Mouse (Mus musculus): Measurements from ENCODE around the gene Rnps1. TPM values are rescaled to one million over a fixed set of nuclear protein-coding genes. Genes with fewer than 3 reads are reported as not detected.

The Rnps1 gene
- polyA plus RNA-seq (2014; fragmentation: Nextera tagmentation; extraction: Ambion mirVana), result 282 and 292 TPM in 2 replicates

GRCm38 (mm10) chr17:24414230-24414976 is at the start of gene Rnps1:
TSS of gene Rnps1 (plus strand) at chr17:24414565.
- Histone ChIP-seq H3K9ac (peak within 1 kb of the TSS; percentile 84), H3K27me3 (ENCODE audit: insufficient read depth, low read length) (no peaks in the 10 kb centered on the region), H3K27ac (ENCODE audit: low read depth) (peak within 1 kb of the TSS; percentile 96), H3K4me3 (ENCODE audit: low read depth, low read length) (peak within 1 kb of the TSS; percentile 73), H3K4me1 (ENCODE audit: insufficient read depth) (0 out of 2 replicates have a peak, but pooled peaks cover 3% of the 10 kb centered on the region), H3K9me3 (ENCODE audit: low read depth, low read length) (no peaks in the 10 kb centered on the region), H3K36me3 (ENCODE audit: insufficient read depth) (peaks cover 50% of the 10 kb centered on the region), H3K4me2 (peak within 1 kb of the TSS; percentile 87)
- under 1% methylated on average over 64 of the region's 64 CpGs for WGBS
- DNase-seq, result peak; percentile 100
- peak; percentile 92 for ATAC-seq (ENCODE audit: insufficient read depth)
- TF ChIP-seq CTCF (IDR thresholded peaks at IDR 0.05; ENCODE audit: low read depth), result peak; percentile 5; the same call in 1 of the 2 replicates

- Histone ChIP-seq H3K9ac (no peak overlapping the region), H3K9me3 (ENCODE audit: low read depth, low read length) (no peaks in the 10 kb centered on the region), H3K4me3 (ENCODE audit: low read depth, low read length) (no peak overlapping the region), H3K27me3 (ENCODE audit: insufficient read depth, low read length) (no peaks in the 10 kb centered on the region), H3K27ac (ENCODE audit: low read depth) (no peak overlapping the region), H3K4me2 (no peak overlapping the region), H3K4me1 (ENCODE audit: insufficient read depth) (no peaks in the 10 kb centered on the region), H3K36me3 (ENCODE audit: insufficient read depth) (peaks cover 5% of the 10 kb centered on the region; the same call in 1 of the 2 replicates)
- 41% methylated on average over 13 of the region's 13 CpGs for WGBS
- ATAC-seq (ENCODE audit: insufficient read depth) (peak; percentile 31; the same call in 1 of the 2 replicates), DNase-seq (peak; percentile 27)
- no peak for TF ChIP-seq CTCF (IDR thresholded peaks at IDR 0.05; ENCODE audit: low read depth)
Measured at GRCm38 (mm10) chr17:24365863-24366262, 48.5 kb upstream of the Rnps1 start.

- ATAC-seq (ENCODE audit: insufficient read depth) (peak; percentile 56; the same call in 1 of the 2 replicates), DNase-seq (peak; percentile 35)
- Histone ChIP-seq H3K27ac (ENCODE audit: low read depth) (no peak overlapping the region), H3K4me3 (ENCODE audit: low read depth, low read length) (no peak overlapping the region), H3K36me3 (ENCODE audit: insufficient read depth) (peaks cover 26% of the 10 kb centered on the region; the same call in 1 of the 2 replicates), H3K27me3 (ENCODE audit: insufficient read depth, low read length) (no peaks in the 10 kb centered on the region), H3K9me3 (ENCODE audit: low read depth, low read length) (no peaks in the 10 kb centered on the region), H3K4me2 (no peak overlapping the region), H3K9ac (no peak overlapping the region), H3K4me1 (ENCODE audit: insufficient read depth) (no peaks in the 10 kb centered on the region)
- 61% methylated on average over 4 of the region's 5 CpGs for WGBS
- no peak for TF ChIP-seq CTCF (IDR thresholded peaks at IDR 0.05; ENCODE audit: low read depth)
Measured at GRCm38 (mm10) chr17:24375094-24375712, 39.2 kb upstream of the Rnps1 start.

GRCm38 (mm10) chr17:24375886-24376285 is 38.5 kb upstream of the Rnps1 start:
- Histone ChIP-seq H3K4me3 (ENCODE audit: low read depth, low read length) (no peak overlapping the region), H3K4me2 (no peak overlapping the region), H3K27me3 (ENCODE audit: insufficient read depth, low read length) (no peaks in the 10 kb centered on the region), H3K36me3 (ENCODE audit: insufficient read depth) (peaks cover 26% of the 10 kb centered on the region; the same call in 1 of the 2 replicates), H3K9me3 (ENCODE audit: low read depth, low read length) (no peaks in the 10 kb centered on the region), H3K9ac (no peak overlapping the region), H3K27ac (ENCODE audit: low read depth) (no peak overlapping the region), H3K4me1 (ENCODE audit: insufficient read depth) (no peaks in the 10 kb centered on the region)
- DNase-seq, result no peak
- WGBS, result 92% methylated on average over 6 of the region's 6 CpGs
- ATAC-seq (ENCODE audit: insufficient read depth), result no peak
- TF ChIP-seq CTCF (IDR thresholded peaks at IDR 0.05; ENCODE audit: low read depth), result no peak

- 67% methylated on average over 2 of the region's 2 CpGs for WGBS
- H3K4me1 ChIP-seq (ENCODE audit: insufficient read depth), result no peaks in the 10 kb centered on the region
- no peak for TF ChIP-seq CTCF (IDR thresholded peaks at IDR 0.05; ENCODE audit: low read depth)
- no peak overlapping the region for H3K27ac ChIP-seq (ENCODE audit: low read depth)
- ATAC-seq (ENCODE audit: insufficient read depth), result no peak
- no peak overlapping the region for H3K4me3 ChIP-seq (ENCODE audit: low read depth, low read length)
- no peak for DNase-seq
- no peak overlapping the region for H3K4me2 ChIP-seq
- H3K9me3 ChIP-seq (ENCODE audit: low read depth, low read length), result no peaks in the 10 kb centered on the region
- H3K27me3 ChIP-seq (ENCODE audit: insufficient read depth, low read length), result no peaks in the 10 kb centered on the region
- no peak overlapping the region for H3K9ac ChIP-seq
- H3K36me3 ChIP-seq (ENCODE audit: insufficient read depth), result peaks cover 26% of the 10 kb centered on the region; the same call in 1 of the 2 replicates
Measured at GRCm38 (mm10) chr17:24378496-24378895, 35.9 kb upstream of the Rnps1 start.

- Histone ChIP-seq H3K27ac (ENCODE audit: low read depth) (no peak overlapping the region), H3K27me3 (ENCODE audit: insufficient read depth, low read length) (no peaks in the 10 kb centered on the region), H3K36me3 (ENCODE audit: insufficient read depth) (peaks cover 15% of the 10 kb centered on the region; the same call in 1 of the 2 replicates), H3K9me3 (ENCODE audit: low read depth, low read length) (no peaks in the 10 kb centered on the region), H3K4me1 (ENCODE audit: insufficient read depth) (no peaks in the 10 kb centered on the region), H3K9ac (no peak overlapping the region), H3K4me2 (no peak overlapping the region), H3K4me3 (ENCODE audit: low read depth, low read length) (no peak overlapping the region)
- 63% methylated on average over 8 of the region's 8 CpGs for WGBS
- no peak for ATAC-seq (ENCODE audit: insufficient read depth)
- no peak for TF ChIP-seq CTCF (IDR thresholded peaks at IDR 0.05; ENCODE audit: low read depth)
- DNase-seq, result peak; percentile 25
Measured at GRCm38 (mm10) chr17:24383789-24384188, 30.6 kb upstream of the Rnps1 start.

GRCm38 (mm10) chr17:24388711-24389110 is 25.7 kb upstream of the Rnps1 start:
- no peak for ATAC-seq (ENCODE audit: insufficient read depth)
- 69% methylated on average over 5 of the region's 5 CpGs for WGBS
- H3K4me2 ChIP-seq, result no peak overlapping the region

More at GRCm38 (mm10) chr17:24388711-24389110, 25.7 kb upstream of the Rnps1 start:
- Histone ChIP-seq H3K27ac (ENCODE audit: low read depth) (no peak overlapping the region), H3K4me1 (ENCODE audit: insufficient read depth) (no peaks in the 10 kb centered on the region), H3K27me3 (ENCODE audit: insufficient read depth, low read length) (no peaks in the 10 kb centered on the region), H3K9ac (no peak overlapping the region), H3K4me3 (ENCODE audit: low read depth, low read length) (no peak overlapping the region), H3K9me3 (ENCODE audit: low read depth, low read length) (no peaks in the 10 kb centered on the region), H3K36me3 (ENCODE audit: insufficient read depth) (peaks cover 14% of the 10 kb centered on the region; the same call in 1 of the 2 replicates)
- DNase-seq, result no peak
- no peak for TF ChIP-seq CTCF (IDR thresholded peaks at IDR 0.05; ENCODE audit: low read depth)

Measured in lung, embryonic 14.5 days (tissue).